Mouse (Mus musculus): ENCODE results near the gene Cacna2d1. TPM values are rescaled to one million over a fixed set of nuclear protein-coding genes. Genes with fewer than 3 reads are reported as not detected.

Gene Cacna2d1
- polyA plus RNA-seq, 1 experiment from 2014 or later = 38.6 TPM

- Histone ChIP-seq H3K27ac (replicated peaks) (no peak overlapping the region), H3K9ac (replicated peaks) (no peak overlapping the region), H3K4me3 (no peak overlapping the region), H3K9me3 (no peaks in the 10 kb centered on the region), H3K4me2 (replicated peaks) (no peak overlapping the region), H3K27me3 (peaks cover 26% of the 10 kb centered on the region), H3K36me3 (no peaks in the 10 kb centered on the region), H3K4me1 (peaks cover 3% of the 10 kb centered on the region; the same call in 1 of the 2 replicates)
- 78% methylated on average over 4 of the region's 4 CpGs for WGBS
- ATAC-seq (ENCODE audit: low FRiP score, low read depth) = no peak
Measured at GRCm38 (mm10) chr5:15942051-15942450, 7.6 kb downstream of the Cacna2d1 start.

GRCm38 (mm10) chr5:15948290-15949037 is 14.0 kb downstream of the Cacna2d1 start:
- Histone ChIP-seq H3K27me3 (peaks cover 3% of the 10 kb centered on the region), H3K9ac (replicated peaks) (no peak overlapping the region), H3K36me3 (no peaks in the 10 kb centered on the region), H3K4me3 (no peak overlapping the region), H3K9me3 (no peaks in the 10 kb centered on the region), H3K27ac (replicated peaks) (no peak overlapping the region), H3K4me1 (peaks cover 5% of the 10 kb centered on the region; the same call in 1 of the 2 replicates), H3K4me2 (replicated peaks) (no peak overlapping the region)
- 83% methylated on average over 6 of the region's 6 CpGs for WGBS
- ATAC-seq (ENCODE audit: low FRiP score, low read depth) = 0 out of 2 replicates have a peak, but pooled peaks have one; percentile 56

GRCm38 (mm10) chr5:15959760-15960159 is 25.3 kb downstream of the Cacna2d1 start:
- no peaks in the 10 kb centered on the region for H3K9me3 ChIP-seq
- 91% methylated on average over 1 of the region's 1 CpGs for WGBS
- no peak for ATAC-seq (ENCODE audit: low FRiP score, low read depth)
- H3K4me2 ChIP-seq (replicated peaks) = no peak overlapping the region
- H3K4me3 ChIP-seq = no peak overlapping the region
- H3K36me3 ChIP-seq = no peaks in the 10 kb centered on the region
- H3K27me3 ChIP-seq = peaks cover 6% of the 10 kb centered on the region; the same call in 1 of the 2 replicates
- no peak overlapping the region for H3K9ac ChIP-seq (replicated peaks)
- no peaks in the 10 kb centered on the region for H3K4me1 ChIP-seq
- H3K27ac ChIP-seq (replicated peaks) = no peak overlapping the region

- H3K9me3 ChIP-seq = no peaks in the 10 kb centered on the region
- no peak for ATAC-seq (ENCODE audit: low FRiP score, low read depth)
- H3K9ac ChIP-seq (replicated peaks) = no peak overlapping the region
- no peak overlapping the region for H3K4me3 ChIP-seq
- WGBS = 89% methylated on average over 2 of the region's 2 CpGs
- H3K4me1 ChIP-seq = no peaks in the 10 kb centered on the region
- no peak overlapping the region for H3K4me2 ChIP-seq (replicated peaks)
- H3K36me3 ChIP-seq = no peaks in the 10 kb centered on the region
- H3K27ac ChIP-seq (replicated peaks) = no peak overlapping the region
- H3K27me3 ChIP-seq = peaks cover 11% of the 10 kb centered on the region; the same call in 1 of the 2 replicates
Measured at GRCm38 (mm10) chr5:15961866-15962265, 27.4 kb downstream of the Cacna2d1 start.

- Histone ChIP-seq H3K9me3 (no peaks in the 10 kb centered on the region), H3K4me2 (replicated peaks) (no peak overlapping the region), H3K9ac (replicated peaks) (no peak overlapping the region), H3K27me3 (peaks cover 30% of the 10 kb centered on the region), H3K27ac (replicated peaks) (no peak overlapping the region), H3K4me3 (no peak overlapping the region), H3K36me3 (no peaks in the 10 kb centered on the region), H3K4me1 (no peaks in the 10 kb centered on the region)
- no peak for ATAC-seq (ENCODE audit: low FRiP score, low read depth)
Measured at GRCm38 (mm10) chr5:15966888-15967287, 32.4 kb downstream of the Cacna2d1 start.

- H3K36me3 ChIP-seq = no peaks in the 10 kb centered on the region
- H3K9me3 ChIP-seq = no peaks in the 10 kb centered on the region
- WGBS = 73% methylated on average over 4 of the region's 4 CpGs
- no peak overlapping the region for H3K27ac ChIP-seq (replicated peaks)
- H3K4me2 ChIP-seq (replicated peaks) = no peak overlapping the region
- no peak for ATAC-seq (ENCODE audit: low FRiP score, low read depth)
- H3K4me1 ChIP-seq = no peaks in the 10 kb centered on the region
- H3K9ac ChIP-seq (replicated peaks) = no peak overlapping the region
- H3K27me3 ChIP-seq = peaks cover 56% of the 10 kb centered on the region
- H3K4me3 ChIP-seq = no peak overlapping the region
Measured at GRCm38 (mm10) chr5:15971821-15972220, 37.3 kb downstream of the Cacna2d1 start.

- Histone ChIP-seq H3K36me3 (no peaks in the 10 kb centered on the region), H3K4me1 (no peaks in the 10 kb centered on the region), H3K27ac (replicated peaks) (no peak overlapping the region), H3K27me3 (peaks cover 58% of the 10 kb centered on the region), H3K4me3 (no peak overlapping the region), H3K9ac (replicated peaks) (no peak overlapping the region), H3K4me2 (replicated peaks) (no peak overlapping the region), H3K9me3 (no peaks in the 10 kb centered on the region)
- WGBS = 75% methylated on average over 1 of the region's 1 CpGs
- ATAC-seq (ENCODE audit: low FRiP score, low read depth) = no peak
Measured at GRCm38 (mm10) chr5:15972351-15972750, 37.9 kb downstream of the Cacna2d1 start.

GRCm38 (mm10) chr5:15974652-15975051 is 40.2 kb downstream of the Cacna2d1 start:
- no peaks in the 10 kb centered on the region for H3K9me3 ChIP-seq
- no peaks in the 10 kb centered on the region for H3K4me1 ChIP-seq
- H3K4me3 ChIP-seq = no peak overlapping the region
- ATAC-seq (ENCODE audit: low FRiP score, low read depth) = no peak
- no peak overlapping the region for H3K27ac ChIP-seq (replicated peaks)
- no peak overlapping the region for H3K9ac ChIP-seq (replicated peaks)
- H3K4me2 ChIP-seq (replicated peaks) = no peak overlapping the region
- H3K27me3 ChIP-seq = peaks cover 66% of the 10 kb centered on the region
- H3K36me3 ChIP-seq = no peaks in the 10 kb centered on the region

- no peak for ATAC-seq (ENCODE audit: low FRiP score, low read depth)
- H3K9ac ChIP-seq (replicated peaks) = no peak overlapping the region
- H3K9me3 ChIP-seq = no peaks in the 10 kb centered on the region
- no peak overlapping the region for H3K4me3 ChIP-seq
- 0 out of 2 replicates have a peak, but pooled peaks cover 2% of the 10 kb centered on the region for H3K4me1 ChIP-seq
- no peak overlapping the region for H3K27ac ChIP-seq (replicated peaks)
- H3K27me3 ChIP-seq = peaks cover 72% of the 10 kb centered on the region
- H3K36me3 ChIP-seq = no peaks in the 10 kb centered on the region
- H3K4me2 ChIP-seq (replicated peaks) = no peak overlapping the region
- WGBS = 43% methylated on average over 2 of the region's 2 CpGs
Measured at GRCm38 (mm10) chr5:15979225-15979624, 44.7 kb downstream of the Cacna2d1 start.

- peaks cover 65% of the 10 kb centered on the region for H3K27me3 ChIP-seq
- no peaks in the 10 kb centered on the region for H3K9me3 ChIP-seq
- H3K4me2 ChIP-seq (replicated peaks) = no peak overlapping the region
- no peak overlapping the region for H3K9ac ChIP-seq (replicated peaks)
- peaks cover 17% of the 10 kb centered on the region for H3K4me1 ChIP-seq
- H3K4me3 ChIP-seq = no peak overlapping the region
- no peaks in the 10 kb centered on the region for H3K36me3 ChIP-seq
- ATAC-seq (ENCODE audit: low FRiP score, low read depth) = no peak
- no peak overlapping the region for H3K27ac ChIP-seq (replicated peaks)
- 25% methylated on average over 4 of the region's 4 CpGs for WGBS
Measured at GRCm38 (mm10) chr5:15982573-15982972, 48.1 kb downstream of the Cacna2d1 start.

GRCm38 (mm10) chr5:15983354-15983753 is 48.9 kb downstream of the Cacna2d1 start:
- WGBS = 11% methylated on average over 5 of the region's 5 CpGs
- Histone ChIP-seq H3K36me3 (no peaks in the 10 kb centered on the region), H3K9me3 (no peaks in the 10 kb centered on the region), H3K4me3 (no peak overlapping the region), H3K9ac (replicated peaks) (no peak overlapping the region), H3K27ac (replicated peaks) (no peak overlapping the region), H3K27me3 (peaks cover 61% of the 10 kb centered on the region), H3K4me2 (replicated peaks) (no peak overlapping the region), H3K4me1 (peaks cover 17% of the 10 kb centered on the region)
- ATAC-seq (ENCODE audit: low FRiP score, low read depth) = no peak

GRCm38 (mm10) chr5:15985228-15985858 is 50.9 kb downstream of the Cacna2d1 start:
- Histone ChIP-seq H3K9ac (replicated peaks) (no peak overlapping the region), H3K27ac (replicated peaks) (no peak overlapping the region), H3K9me3 (no peaks in the 10 kb centered on the region), H3K4me3 (no peak overlapping the region), H3K4me2 (replicated peaks) (no peak overlapping the region), H3K4me1 (peaks cover 17% of the 10 kb centered on the region), H3K27me3 (peaks cover 56% of the 10 kb centered on the region), H3K36me3 (no peaks in the 10 kb centered on the region)
- ATAC-seq (ENCODE audit: low FRiP score, low read depth) = peak; percentile 3; the same call in 1 of the 2 replicates
- WGBS = 31% methylated on average over 7 of the region's 7 CpGs

Measured in midbrain, embryonic 12.5 days (tissue).